Mouse (Mus musculus) T-cell, adult 66 days (primary cell): Measurements from ENCODE around the gene Cfdp1. TPM values are rescaled to one million over a fixed set of nuclear protein-coding genes. Genes with fewer than 3 reads are reported as not detected.

Experiments used
- total RNA-seq, 2 experiments: library from RNA; stranded (reverse); gene quantifications; 3 replicates in 1 of 2; 4 replicates in 1 of 2; pipeline ENCODE4 v1.2.4; 2023

Cfdp1 gene
- 10 to 100 TPM; 35.3 to 45.2 TPM for total RNA-seq

GRCm38 (mm10) chr8:111853861-111854501, at the start of gene Cfdp1:
TSS of gene Cfdp1 (minus strand) at chr8:111854291.

GRCm38 (mm10) chr8:111876355-111876948, 22.4 kb upstream of the Cfdp1 start, which contains the start of gene Tmem170:
TSS of gene Tmem170 (minus strand) at chr8:111876750.

DNA sequence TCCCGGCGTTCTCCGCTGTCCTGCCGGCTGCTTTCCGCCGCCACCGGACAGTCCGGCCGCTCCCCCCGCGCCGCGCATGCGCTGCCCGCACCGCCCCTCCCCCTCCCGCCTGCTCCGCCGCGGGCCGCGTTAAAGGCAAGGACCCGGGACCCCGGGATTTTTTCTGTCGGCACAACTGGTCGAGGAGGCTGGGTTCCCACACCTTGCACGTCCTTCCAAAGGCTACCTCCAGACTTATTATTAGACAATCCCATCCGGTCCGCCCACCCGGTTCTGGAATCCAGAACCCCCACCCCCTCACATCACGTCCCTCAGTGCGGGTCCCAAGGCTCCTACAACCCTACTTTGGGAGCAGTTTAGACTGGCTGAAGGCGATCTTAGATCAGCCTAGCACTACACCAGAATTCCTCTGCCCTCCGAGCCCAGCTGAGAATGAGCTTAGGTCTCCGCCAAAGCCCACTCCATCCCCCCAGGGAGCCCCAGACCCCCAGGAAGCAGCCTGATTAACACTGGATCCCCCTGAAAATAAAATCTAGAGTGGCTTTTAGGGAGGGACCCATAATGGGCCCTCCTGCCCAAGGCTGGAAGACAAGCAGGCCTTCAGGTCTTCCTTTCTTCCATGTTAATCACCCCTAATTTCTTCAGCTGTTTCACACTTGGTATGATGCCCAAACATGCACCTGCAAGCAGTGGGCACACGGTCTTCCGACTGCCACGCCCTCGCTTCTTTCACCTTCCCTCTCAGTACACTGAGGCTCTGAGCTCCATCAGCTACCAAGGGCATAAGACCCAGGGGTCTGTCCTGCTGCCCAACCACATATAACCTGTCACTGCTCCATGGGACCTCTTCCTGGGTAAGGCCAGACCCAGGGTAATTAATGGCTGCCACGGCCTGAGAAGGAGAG, 110.0 kb downstream of the Cfdp1 start, which contains the start of gene Bcar1:
Gene Bcar1 (minus strand): TSS at position 18 of the 905 bp plus-strand sequence.

Other genes starting within 250 kb of the Cfdp1 start
- under 1 TPM; 0.65 to 0.67 TPM for gene Ldhd, start 223.9 kb downstream of the Cfdp1 start, total RNA-seq
- gene Zfp1, start 210.9 kb downstream of the Cfdp1 start, total RNA-seq = 10 to 100 TPM; 17.4 to 19.1 TPM
- not detected for gene Ctrb1, start 163.3 kb downstream of the Cfdp1 start, total RNA-seq
- not detected for gene Bcar1, start 110.5 kb downstream of the Cfdp1 start, total RNA-seq
- 1 to 10 TPM; 3.3 to 3.8 TPM for gene Tmem170, start 22.5 kb upstream of the Cfdp1 start, total RNA-seq
- not detected for gene Chst5, start 56.2 kb upstream of the Cfdp1 start, total RNA-seq
- gene Tmem231, start 79.6 kb upstream of the Cfdp1 start, total RNA-seq = under 1 TPM; 0.41 to 0.50 TPM
- gene Gabarapl2, start 86.4 kb upstream of the Cfdp1 start, total RNA-seq = 100 to 1,000 TPM; 120 to 127 TPM
- gene Adat1, start 138.0 kb upstream of the Cfdp1 start, total RNA-seq = 1 to 10 TPM; 5.7 TPM
- gene Kars, start 157.0 kb upstream of the Cfdp1 start, total RNA-seq = 10 to 100 TPM; 86.1 to 90.1 TPM
- gene Terf2ip, start 157.1 kb upstream of the Cfdp1 start, total RNA-seq = 10 to 100 TPM; 13.8 to 17.4 TPM
- not detected for gene Gm6793, start 160.7 kb upstream of the Cfdp1 start, total RNA-seq